Mouse (Mus musculus) v-Abl transformed pro-B cells (cell line): Measurements from ENCODE around the gene Xpc.

ENCODE experiments used
- in situ Hi-C, 2 experiments: fragments of 400-800 bp; cut with MboI; formaldehyde crosslinking; loops; one replicate each; pipeline ENCODE4 v1.15.1; 2025; ENCODE audit not compliant: unreplicated experiment in 2 of 2

The Xpc gene

DNA sequence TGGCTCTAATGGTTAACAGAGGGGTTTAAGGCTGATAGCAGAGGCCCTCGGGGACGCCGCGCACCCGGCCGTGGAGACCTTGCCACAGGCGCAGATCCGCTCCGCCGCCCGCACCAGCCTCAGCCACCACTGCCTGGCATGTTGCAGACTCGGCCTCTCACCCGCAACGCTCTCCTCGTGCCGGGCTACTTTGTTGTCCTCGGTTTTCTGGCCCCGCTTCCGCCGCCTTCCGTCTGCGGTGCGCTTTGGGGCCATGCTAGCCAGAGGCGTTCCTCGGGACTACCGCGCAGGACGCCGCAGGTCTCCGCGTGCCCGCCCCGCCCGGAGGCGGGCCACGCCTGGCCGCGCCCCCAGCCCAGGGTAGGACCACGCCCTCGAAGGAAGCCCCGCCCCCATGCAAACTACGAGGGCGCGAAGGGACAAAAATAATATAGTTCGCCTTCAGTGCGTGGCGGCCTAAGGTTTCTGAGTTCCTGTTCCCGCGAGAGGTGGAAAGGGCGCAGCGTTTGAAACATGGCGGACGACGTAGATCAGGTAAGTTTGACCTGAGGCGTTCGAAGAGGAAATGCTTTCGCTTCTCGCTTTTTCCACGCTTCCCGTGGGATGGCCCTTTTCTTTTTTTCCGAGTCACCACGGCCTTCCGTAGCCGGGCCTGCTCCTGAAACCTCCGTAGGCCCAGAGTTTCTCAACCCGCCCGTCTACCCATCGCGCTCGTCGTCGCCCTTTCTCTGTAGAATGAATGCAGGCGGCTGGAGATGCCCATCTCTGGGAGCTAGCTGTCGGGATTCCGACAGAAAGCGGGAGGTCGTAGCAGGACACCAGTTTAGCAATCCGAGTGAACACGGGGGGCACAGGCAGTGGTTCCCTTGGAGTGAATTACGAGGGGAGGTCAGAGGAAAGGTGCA, at the start of gene Xpc, which contains the start of gene Lsm3:
Gene Xpc (minus strand): TSS at position 344 of the 905 bp plus-strand sequence.
Gene Lsm3 (plus strand): TSS at position 384 of the 905 bp plus-strand sequence.
- in situ Hi-C loops, result loop anchor here (5.0 to 25.0 kb wide), 4 partner anchors 43 to 697 kb away; partner anchors contain the start of genes Ccdc174 (in 1 of the 2), Chchd4 (in 1 of the 2), Rbsn (in 1 of the 2) and Slc6a6 (in 1 of the 2)

DNA sequence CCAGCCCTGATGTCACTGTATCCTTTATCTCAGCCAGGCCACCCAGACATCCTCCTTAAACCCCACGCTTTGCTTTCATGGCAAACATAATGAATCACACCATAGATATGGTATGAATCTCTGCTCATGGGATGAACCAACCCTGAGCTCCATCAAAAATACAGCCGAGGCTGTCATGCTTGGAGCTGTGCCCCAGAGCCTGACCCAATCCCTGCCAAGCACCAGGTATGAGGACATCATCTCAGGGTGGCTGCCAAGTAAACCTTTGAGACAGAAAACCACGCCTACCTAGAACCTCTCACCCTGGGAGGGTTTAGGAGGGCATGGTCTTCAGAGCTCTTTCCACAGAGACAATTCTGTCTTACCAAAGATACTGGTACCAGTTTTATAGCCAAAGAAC, 47.3 kb upstream of the Xpc start:
- in situ Hi-C loops, result no loop called here

DNA sequence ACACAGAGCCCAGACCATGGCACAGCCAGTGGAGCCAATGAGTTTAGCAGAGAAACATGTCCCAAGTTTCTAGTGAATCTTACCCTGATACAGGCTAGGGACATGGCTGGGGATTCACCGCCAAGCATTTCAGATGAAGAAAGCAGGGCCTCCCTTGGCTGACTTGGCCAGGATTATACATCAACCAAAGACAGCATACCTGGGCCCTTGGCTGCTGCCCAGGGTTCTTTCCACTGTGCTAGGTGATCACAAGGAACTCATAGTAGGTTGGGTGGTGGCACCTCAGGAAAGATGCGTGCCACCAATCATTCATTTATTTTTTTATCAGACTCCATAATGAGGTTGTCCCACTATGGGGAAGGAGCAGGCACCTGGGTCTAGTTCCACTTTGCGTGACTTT, 44.5 kb upstream of the Xpc start:
- in situ Hi-C loops, result no loop called here

DNA sequence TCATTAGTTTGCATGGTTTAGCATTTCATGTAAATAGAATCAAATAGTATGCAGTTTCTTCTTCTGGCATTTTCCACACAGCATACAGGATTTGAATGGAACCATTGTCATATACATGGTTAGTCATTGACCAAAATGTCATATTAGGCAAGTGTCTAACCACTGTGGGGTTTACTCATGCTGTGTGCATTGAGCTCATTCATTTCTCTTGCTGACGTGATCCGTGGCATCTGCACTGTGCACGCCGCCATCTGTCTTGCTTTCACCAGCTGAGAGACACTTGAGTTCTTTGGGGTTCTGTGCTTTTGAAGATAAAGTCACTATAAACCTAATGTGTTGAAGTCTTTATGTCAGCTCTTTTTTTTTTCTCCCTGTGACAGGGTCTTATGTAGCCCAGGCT, 43.7 kb upstream of the Xpc start:
- in situ Hi-C loops, result no loop called here

DNA sequence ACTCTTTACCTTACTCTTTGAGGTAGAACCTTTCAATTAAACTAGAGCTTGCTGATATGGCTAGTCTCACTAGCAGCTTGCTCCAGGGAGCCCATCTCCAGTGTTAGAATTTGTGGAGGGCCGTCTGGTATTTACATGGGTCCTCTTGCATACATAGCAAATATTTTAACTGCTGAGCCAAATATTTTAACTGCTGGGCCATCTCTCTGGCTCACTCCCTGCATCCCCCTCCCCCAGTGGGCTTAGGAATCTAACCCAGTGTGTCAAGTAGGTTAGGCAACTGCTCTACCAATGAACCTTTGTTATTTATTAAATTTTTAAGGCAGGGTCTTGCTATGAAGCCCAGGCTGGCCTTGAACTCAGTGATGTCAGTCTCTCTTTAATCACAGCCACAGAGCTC, 42.9 kb upstream of the Xpc start:
- in situ Hi-C loops, result no loop called here

DNA sequence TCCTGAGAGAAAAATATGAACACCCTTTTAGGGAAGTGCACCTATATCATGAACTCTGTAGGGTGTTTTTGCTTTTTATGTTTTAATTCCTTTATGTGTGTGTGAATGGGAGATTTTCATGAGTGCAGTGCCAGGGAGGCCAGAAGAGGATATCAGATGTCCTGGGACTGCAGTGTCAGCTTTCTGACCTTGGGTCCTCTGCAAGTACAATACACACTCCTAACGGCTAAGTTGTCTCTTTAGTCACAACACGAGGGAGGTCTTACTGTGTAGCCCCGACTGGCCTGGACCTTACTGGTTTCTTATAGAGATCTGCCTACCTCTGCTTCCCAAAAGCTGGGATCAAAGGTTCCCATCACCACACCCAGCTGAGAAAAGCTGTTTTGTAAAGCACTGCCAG, 37.0 kb upstream of the Xpc start:
- in situ Hi-C loops, result no loop called here

DNA sequence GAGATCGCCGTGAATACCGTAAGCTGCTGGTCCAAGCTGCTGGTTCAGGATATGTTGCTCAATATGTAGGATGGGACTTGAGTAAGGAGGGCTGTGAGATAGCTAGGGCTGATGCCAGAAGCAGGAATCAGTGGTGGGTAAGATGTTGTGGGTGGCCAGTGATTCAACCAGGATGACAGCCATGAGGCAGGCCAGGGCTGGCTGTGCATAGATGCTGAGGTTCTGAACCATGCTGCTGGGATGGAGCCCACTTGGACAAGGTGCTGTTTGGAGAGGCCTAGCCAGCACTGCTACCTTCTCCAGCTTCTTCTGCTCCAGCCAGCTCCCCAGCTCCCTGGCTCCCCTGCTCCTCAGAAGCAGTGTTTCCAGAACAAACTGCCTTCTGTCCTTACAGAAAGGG, 36.0 kb upstream of the Xpc start:
- in situ Hi-C loops, result no loop called here

DNA sequence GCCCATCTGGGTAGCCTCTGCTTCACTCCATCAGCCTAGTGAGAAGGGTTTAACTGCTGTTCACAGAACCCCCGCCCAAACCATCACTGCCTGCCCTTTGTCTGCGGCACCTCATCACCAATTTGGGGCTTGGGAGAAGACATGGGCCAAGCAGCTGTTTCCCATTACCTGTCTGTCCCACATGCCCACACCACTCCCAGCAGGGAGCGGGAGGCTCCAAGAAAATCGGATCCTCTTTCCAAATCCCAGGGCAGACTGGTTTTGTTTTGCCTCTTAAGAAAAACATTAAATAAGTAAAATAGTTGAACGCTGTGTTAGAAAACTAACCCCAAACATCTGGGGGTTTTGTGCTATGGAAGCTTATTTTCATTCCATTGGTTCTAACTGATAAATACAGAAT, 33.9 kb upstream of the Xpc start:
- in situ Hi-C loops, result loop anchor here in 1 of 2 experiments (25.0 kb wide), 1 partner anchor 688 kb away; the partner anchor contains the start of gene Trh

DNA sequence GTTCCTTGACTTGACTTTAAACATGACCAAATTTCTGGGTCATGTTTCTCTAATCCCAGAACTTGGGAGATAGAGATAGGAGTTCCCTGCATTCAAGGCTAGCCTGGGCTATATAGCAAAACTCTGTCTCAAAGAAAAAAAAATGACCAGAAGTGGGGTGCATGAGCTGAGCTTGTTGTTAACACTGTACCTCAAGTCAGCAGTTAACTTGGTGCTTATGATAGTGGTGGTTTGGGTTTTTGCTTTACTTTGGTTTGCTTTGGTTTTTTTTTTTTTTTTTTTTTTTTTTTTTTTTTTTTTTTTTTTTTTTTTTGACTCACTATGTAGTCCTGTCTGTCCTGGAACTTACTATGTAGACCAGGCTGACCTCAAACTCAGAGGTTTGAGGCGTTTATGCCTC, 31.6 kb upstream of the Xpc start:
- in situ Hi-C loops, result loop anchor here in 1 of 2 experiments (25.0 kb wide), 1 partner anchor 690 kb away; the partner anchor contains the start of gene Trh

DNA sequence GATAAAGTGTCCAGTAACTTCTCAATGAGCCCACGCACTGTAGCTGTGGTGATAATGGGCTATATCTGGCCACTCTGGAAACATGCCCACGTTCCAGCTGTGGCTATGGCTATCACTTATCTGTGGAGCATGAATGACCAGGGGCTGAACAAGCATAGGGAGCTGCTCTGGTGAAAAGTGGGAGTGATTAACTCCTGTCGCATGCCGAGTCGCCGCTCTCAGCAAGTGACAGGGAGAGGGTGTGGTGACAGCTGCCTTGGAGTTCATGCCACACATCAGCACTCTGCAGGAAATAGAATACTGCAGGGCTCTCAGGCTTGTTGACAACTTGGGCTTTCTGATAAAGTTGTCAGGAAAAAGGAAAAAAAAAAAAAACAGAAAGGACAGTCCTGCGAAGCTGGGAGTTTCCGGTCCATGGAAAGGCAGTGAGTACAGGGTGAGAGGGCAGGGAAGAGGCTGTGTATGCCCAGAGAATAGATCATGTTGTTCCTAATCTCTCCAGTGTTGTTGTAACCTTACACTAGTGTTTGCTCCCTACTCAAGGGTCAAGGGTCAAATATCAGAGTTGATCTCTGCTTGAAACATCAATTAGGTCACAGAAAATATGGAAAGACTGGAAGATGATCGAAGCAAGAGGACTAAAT, 30.7 kb upstream of the Xpc start:
- in situ Hi-C loops, result loop anchor here in 1 of 2 experiments (25.0 kb wide), 1 partner anchor 691 kb away; the partner anchor contains the start of gene Trh

DNA sequence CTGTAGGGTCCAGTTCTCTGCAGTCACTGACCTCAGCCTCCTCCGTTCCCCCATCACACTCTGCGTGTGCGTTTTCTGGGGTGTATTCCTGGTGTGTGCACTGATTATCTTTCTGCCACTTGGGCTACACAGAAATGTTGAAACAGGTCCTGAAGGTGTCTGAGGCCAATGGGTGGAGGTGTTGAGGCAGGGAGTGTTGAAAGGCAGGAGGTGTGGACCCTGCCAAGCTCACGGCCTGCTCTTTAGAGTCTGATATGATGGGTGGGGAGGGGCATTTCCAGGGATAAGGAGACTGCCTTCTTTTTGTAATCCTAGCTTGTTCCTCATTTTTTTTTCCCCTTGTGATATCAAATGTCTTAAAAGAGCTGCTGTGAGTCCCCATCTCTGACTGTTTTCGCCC, 27.4 kb upstream of the Xpc start:
- in situ Hi-C loops, result loop anchor here in 1 of 2 experiments (25.0 kb wide), 1 partner anchor 694 kb away; the partner anchor contains the start of gene Trh

DNA sequence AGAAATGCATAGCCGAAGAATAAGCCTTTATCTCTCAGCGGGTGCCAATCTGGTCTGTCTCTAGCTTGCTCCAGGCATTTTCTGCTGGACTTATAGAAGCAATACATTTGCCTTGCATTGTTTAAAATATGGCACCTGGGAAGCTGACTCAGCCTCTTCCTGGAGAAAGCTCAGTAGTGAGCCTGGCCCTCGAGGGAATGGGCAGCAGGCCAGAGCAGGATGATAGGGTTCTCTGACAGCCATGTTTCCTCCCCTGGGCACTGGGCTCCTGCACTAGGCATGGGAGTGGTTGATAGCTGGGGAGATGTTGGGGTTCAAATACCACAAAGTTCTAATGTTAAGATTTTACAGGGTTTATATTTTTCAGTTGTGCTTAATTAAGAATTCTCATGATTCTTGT, 25.6 kb upstream of the Xpc start:
- in situ Hi-C loops, result loop anchor here in 1 of 2 experiments (25.0 kb wide), 1 partner anchor 696 kb away; the partner anchor contains the start of gene Trh

DNA sequence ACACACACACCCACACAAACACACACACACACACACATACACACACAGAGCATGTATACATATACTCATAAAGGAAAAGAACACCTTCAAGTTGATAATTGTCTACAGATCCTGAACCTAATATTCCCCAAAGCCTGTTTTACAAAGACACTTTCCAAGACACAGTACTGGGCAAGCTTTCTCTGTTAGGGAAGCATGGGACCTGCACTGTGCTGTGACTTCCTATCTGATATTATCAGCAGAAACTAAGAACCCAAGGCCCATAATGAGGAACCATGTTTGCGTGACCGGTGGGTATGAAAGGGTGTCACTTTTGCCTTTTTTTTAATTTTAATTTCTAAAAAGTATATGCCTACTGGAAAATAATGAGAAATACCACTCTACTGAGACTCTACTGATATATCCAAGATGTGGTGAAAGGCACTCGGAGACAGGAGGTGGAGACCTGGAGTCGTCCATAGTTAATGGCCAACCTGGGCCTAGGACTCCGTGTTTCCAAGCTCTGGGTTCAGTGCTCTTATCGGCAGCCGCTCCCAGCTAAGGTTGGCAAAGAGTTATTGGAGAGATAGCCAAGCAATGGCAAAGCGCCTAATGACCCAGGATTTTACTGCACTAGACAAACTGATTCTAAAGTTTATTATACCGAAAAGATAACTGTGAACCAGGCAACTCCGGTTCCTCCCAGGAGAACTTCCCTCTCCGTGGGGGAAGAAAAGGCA, 20.5 kb upstream of the Xpc start:
- in situ Hi-C loops, result loop anchor here (10.0 to 25.0 kb wide), 2 partner anchors 529 to 701 kb away; partner anchors contain the start of gene Trh (in 1 of the 2)

DNA sequence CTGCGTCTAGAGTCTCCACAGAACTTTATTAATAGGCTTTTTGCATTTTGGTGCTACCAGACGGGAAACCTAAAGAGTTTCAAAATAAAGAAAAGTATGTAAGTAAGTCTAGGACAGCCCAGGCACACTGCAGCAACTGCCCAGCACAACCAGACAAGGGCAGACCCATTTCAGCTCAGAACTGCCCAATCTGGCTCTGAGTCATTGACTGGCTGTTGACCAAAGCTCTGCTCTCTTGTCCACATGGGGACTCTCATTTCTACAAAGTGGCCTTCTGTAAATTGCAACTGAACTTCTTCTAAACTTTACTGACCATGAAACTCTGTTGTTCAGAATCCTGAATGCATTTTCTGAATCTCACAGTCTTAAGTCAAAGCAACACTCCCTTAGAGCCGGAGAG, 19.5 kb upstream of the Xpc start:
- in situ Hi-C loops, result loop anchor here (10.0 to 25.0 kb wide), 2 partner anchors 530 to 702 kb away; partner anchors contain the start of gene Trh (in 1 of the 2)

DNA sequence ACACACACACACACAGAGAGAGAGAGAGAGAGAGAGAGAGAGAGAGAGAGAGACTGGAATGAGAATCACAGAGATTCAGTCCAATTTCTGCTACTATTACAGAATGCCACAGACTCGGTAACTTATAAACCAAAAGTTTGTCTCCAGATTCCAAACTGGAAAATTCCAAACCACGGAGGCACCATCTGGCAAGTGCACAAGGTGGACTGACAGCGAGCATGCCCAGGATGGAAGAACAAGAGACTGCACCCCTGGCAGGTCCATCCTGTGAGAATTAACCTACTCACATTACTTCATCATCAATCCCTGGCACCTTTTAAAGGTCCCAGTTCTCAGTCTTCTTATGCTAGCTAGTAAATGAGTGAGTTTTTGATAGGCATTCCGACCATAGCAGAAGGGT, 18.6 kb upstream of the Xpc start:
- in situ Hi-C loops, result loop anchor here (10.0 to 25.0 kb wide), 2 partner anchors 531 to 703 kb away; partner anchors contain the start of gene Trh (in 1 of the 2)

DNA sequence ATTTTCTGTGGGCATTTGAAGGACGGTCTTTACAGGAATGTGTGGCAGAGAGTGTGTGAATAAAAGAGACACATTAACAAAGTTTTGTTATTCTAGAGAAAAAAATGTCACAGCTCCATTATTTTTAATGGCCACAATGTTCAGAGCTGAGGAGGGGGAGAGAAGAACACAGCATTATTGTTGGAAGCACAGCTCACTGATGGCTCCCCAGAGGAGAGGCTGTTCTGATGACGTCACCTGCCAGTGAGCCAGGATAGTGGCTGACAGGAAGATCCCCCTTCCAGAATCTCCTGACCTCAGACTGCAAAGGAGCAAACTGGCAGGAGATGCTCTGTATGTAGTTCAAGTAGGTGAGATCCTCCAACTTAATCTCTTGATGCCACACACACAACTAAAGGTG, 18.1 kb upstream of the Xpc start:
- in situ Hi-C loops, result loop anchor here (10.0 to 25.0 kb wide), 2 partner anchors 531 to 704 kb away; partner anchors contain the start of gene Trh (in 1 of the 2)

DNA sequence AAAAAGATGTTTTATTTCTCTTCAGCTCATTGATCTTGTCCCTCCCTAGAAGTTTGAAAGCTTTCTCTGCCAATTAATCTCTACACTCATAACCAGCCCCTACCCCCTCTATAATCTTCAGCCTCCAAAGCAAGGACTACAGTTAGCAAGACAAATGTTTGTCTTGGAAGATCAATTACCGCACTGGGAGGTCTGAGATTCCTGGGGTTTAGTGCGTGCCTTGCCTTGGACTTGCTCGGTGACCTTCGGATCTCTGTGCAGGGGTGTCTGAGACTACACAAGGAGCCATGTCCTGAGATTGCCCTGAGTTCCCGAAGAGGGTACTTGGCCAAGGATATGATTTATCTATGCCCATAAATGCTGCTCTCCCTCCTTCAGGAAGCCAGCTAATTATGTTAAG, 17.7 kb upstream of the Xpc start:
- in situ Hi-C loops, result loop anchor here (10.0 to 25.0 kb wide), 2 partner anchors 531 to 704 kb away; partner anchors contain the start of gene Trh (in 1 of the 2)

DNA sequence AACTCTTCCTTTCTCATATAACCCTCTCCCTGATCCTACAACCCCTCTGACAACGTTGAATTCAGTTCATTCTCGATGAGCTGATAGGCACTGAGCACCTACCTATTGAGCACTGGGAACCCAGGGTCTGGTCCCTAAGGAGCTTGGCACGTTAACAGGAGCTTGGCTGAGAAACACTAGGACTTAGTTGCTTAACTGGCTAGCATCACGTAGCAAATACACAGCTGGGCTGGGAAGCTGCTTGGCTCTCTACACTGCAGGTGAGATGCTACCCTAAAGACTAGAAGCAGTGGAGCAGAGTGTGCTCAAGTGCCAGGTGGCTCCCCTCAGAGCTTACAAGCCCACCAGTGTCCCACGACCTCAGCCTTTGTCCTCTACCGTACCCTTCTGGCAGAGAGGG, 17.0 kb upstream of the Xpc start:
- in situ Hi-C loops, result loop anchor here (10.0 to 25.0 kb wide), 2 partner anchors 532 to 705 kb away; partner anchors contain the start of gene Trh (in 1 of the 2)

DNA sequence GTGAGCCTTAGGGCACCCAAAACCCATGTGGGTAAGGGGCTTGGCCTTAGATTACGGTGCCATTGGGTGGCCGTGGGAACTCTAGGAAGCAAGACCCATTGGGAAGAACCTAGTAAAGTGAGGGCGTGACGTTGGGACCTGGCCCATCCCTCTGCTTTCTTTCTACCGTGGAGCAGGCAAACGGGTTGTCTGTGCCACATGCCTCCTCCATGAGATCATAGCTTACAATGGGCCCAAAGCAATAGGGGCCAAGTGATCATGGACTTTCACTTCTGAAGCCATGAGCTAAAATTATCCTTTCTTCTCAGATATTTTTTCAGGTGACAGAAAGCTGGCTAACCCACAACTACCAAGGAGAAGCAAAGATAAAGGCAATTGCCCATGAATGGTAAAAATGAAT, 15.6 kb upstream of the Xpc start:
- in situ Hi-C loops, result loop anchor here (10.0 to 25.0 kb wide), 2 partner anchors 534 to 706 kb away; partner anchors contain the start of gene Trh (in 1 of the 2)

DNA sequence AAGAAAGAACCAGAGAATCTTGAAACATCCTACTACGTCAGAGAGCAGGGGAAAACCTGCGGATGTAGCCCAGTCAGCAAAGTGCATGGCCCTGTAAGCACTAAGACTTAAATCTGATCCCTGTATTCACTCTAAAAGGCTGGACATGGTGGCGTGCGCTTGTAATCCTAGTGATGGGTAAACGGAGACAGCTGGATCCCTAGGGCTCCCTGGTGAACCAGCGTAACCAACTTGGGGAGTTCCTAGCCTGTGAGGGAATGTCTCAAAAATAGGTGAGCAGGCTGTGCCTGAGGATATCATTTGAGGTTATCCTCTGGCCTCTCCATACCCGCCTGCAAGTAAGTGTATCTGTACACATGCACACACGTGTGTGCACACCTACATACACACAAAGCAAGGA, 15.0 kb upstream of the Xpc start:
- in situ Hi-C loops, result loop anchor here (10.0 to 25.0 kb wide), 2 partner anchors 534 to 707 kb away; partner anchors contain the start of gene Trh (in 1 of the 2)
